Mouse (Mus musculus) 3T3-L1 (cell line): ENCODE data around the gene A930004D18Rik.

Source experiments
- DNase-seq: peaks from one replicate; pipeline ENCODE4 v3.0.0-alpha.2; 2015; ENCODE audit warnings: low read depth, low spot score

A930004D18Rik gene

DNA sequence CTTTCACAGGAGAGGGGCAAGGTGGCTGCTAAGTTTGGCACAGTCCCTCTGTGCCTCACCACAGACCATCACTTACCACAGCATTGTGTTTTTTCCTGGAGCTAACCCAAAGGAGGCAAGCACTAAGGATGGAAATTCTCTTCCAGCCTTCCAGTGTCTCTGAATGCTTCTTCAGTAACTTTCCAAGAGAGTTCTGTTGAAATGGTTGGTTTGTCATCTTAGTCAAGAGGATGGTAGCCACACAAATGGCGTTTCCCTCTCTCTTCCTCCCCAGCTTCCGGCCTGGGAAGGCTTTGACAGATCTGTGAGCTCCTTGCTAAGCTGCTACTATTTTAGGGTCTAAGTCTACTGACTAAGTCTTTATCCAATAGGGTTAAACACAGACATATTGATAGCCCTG, at the start of gene A930004D18Rik:
Gene A930004D18Rik (minus strand): TSS at position 247 of the 400 bp plus-strand sequence.
- DNase-seq = no peak

DNA sequence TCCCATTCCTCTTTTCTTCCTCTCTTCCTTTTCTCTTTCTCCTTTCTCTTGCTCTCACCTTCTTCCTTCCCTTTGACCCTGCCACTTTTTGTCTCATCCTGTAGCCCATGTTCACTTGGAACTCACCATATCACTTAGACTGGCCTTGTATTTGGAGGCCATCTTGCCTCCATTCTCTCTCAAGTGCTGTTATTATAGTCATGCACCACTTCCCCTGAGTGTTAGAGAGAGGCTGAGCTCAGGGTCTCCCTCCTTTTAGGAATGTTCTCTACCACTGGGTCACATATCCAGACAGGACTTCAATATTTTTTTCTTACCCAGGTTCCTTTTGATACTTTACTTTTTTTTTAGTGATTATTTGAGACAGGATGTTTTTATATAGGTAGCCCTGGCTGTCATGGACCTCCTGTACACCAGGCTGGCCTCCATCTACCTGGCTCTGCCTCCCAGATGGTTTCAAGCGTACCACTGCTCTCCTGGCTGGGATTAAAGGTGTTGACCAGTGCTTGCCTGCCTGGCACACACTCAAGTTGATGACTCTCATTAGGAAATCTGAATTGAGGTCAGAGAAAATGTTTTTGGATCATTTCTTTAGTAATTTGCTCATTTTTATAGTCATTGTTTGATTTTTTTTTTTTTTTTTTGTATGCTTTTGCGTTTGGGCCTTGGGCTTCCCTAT, 42.8 kb upstream of the A930004D18Rik start:
- no peak for DNase-seq

DNA sequence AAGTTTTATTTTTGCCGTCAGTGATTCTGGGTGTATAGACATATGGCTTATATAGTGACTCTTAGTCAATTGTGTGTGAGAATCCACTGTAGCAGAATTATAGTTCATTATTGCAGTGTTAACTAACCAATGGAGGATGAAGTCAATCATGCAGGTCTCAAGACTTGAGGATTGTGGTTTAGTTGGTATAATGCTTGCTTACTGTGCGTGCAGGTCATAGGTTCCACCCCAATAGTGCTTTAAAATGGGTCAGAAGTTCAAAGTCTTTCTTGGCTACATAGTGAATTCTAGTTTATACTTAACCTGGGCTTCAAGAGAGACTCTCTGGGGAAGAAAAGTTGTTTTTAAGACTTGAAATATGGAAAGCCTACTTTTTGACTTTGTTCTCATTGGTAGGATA, 34.4 kb upstream of the A930004D18Rik start:
- no peak for DNase-seq

DNA sequence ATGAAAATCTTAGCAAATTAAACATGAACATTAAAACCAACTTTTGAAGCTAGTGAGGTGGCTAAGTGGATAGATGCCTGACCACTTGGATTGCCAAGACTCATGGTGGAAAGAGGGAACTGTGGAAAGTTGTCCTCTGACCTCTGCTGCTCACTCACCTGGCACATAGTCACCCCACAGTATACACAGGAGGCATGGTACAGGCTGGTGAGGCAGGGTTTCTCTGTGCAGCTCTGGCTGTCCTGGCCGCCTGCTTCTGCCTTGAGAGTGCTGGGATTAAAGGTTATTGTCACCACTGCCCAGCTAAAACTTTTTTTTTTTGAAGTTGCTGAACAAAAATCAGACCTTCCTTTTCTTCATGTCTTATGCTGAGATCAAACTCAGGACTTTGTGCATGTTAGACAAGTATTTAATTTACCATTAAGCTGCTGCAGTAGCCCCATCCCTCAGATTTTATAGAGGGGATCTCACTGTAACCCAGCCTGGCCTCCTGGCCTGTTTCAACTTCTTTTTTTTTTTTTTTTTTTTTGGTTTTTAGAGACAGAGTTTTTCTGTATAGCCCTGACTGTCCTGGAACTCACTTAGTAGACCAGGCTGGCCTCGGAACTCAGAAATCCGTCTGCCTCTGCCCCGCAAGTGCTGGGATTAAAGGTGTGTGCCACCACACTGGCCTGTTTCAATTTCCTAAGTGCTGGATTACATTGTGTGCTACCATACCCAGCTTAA, 30.7 kb upstream of the A930004D18Rik start:
- DNase-seq = no peak

DNA sequence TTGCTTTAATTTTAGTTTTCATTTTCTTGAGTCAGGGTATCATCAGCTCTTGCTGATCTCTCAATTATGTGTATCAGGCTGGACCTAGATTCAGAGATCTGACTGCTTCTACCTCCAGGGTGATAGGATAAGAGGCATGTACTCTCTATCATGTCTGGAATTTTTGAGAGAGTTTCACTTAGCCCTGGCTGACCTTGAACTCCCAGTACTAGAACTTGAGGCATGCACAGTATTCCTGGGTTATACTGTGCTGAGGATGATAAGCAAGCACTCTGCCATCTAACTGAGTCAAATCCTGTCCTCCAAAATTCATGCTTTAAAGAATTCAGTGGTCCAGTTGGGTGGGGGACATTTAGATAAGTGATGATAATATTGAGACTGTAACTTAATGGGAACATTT, 28.9 kb upstream of the A930004D18Rik start:
- DNase-seq = no peak

DNA sequence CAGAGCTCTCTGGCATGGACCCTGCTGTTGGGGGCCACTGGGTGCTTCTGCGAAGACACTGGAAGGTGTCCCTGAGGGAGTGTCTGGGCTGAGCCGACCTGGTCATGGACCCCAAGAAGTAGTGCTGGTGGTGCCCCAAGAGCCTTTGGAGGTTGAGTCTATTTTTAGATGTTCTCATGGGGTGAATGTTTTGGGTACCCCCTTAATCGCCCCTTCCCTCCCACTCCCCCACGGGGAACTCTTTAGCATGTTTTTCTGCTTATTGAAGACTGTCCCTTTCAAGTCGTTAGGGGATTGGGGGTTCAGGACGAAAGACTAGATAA, 28.1 kb upstream of the A930004D18Rik start:
- no peak for DNase-seq

DNA sequence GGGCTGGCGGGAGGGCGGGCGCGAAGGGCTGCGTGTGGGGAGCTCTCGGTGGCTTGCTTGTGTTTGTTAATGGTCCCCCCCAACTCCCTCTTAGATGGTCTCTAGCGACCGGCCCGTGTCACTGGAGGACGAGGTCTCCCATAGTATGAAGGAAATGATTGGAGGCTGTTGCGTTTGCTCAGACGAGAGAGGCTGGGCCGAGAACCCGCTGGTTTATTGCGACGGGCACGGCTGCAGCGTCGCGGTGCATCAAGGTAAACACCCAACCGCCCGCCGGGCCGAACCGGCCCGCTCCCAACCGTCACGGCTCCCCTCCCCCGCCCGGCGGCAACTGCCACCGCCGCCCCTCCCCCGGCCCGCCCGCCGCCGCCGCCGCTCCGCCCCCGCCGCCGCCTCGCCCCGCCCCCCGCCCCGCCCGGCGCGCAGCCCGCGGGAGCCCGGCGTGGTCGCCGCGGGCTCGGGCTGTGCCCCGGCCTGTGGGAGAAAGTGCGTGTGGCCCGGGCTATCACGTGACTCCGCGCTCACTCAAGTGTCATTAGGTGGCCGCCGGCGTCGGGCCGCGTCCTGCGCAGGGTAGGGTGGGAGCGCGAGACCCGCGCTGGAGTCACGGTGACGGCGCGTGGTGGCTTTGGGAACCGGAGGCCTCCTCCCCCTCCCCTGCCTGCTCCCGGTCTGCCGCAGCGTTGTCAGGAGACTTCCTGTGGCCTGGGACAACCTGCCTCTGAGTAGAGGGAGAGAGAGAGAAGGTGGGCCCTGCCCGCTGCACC, 27.6 kb upstream of the A930004D18Rik start:
- peak; percentile 60 for DNase-seq

DNA sequence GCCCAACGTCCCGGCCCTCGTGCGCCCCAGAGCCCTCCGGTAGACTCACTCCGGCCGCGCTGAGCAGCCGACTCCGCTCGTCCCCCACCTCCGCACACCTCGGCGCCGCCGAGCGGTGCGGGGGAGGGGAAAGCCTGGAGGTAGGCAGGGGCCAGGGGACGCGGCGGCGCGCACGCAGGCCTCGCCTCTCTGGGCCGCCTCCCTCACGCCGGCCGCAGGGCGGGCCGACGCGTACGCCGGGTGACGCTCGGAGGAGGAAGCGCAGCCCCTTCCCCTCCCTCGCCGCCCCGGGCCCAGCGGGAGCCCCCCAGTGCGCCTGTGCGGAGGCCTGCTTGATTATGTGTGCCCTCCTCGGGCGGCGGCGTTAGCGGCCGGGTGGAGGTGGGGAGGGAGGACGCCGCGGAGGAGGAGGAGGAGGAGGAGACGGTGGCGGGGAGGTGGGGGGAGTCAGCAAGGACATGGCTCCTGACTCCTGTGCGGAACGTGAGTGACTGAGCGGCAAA, 26.9 kb upstream of the A930004D18Rik start:
- DNase-seq = peak; percentile 78

DNA sequence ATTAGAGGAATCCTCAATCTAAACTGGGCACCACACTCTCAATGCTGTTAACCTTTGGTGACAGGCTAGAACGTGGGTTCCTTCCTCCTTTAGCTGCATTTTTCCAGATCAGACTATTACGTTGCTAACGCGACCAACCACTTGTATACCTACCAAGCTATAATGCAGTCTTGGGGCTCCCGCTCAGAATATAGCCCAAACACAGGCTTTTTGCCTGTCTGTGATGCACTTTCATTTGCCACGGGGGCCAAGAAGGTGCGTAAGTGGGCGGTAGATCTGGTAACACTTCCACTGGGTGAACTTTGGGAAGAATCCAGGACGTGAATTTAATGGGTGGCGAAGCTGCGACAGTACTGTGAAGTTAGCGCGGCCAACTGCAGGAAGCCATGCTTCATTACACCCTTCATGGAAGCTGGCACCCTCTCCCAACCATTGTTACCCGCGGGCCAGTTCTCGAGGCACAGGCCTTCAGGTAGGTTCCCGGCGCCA, 26.3 kb upstream of the A930004D18Rik start:
- peak; percentile 76 for DNase-seq

DNA sequence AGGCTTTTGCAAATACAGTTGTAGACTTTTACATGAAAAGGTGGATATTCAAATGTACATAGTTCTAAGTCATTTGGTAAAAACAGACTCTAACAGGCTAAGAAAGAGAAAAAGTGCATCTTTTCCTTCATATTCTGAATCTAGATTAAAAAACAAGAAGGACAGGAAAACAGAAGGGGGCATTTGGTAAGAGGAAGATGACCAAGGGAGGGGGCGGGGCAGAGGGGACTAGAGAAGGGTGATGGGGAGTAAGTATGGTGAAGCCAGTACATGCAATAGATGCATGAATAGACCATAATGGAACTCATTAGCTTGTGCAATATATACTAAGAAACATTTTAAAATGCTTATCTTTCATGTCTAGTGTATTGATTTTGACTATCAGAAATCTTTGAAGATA, 22.9 kb upstream of the A930004D18Rik start:
- no peak for DNase-seq

DNA sequence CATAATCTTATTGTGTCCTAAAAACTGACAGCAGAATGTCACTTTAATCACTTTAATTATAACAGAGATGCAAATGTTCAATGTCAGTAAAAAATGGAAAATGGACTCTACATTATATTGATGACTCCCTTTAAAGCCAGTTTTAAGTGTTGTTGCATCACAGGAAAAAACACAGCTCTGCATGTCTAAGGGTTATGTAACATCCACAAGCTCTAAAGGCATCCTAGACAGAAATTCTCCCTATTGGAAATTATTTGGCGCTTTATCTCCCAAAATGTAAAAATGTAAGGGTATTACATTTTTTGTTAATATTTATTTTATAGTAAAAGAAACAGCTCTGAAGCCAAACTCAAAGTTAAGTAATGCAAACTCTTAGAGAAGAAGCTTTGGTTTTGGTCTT, 22.4 kb upstream of the A930004D18Rik start:
- no peak for DNase-seq

DNA sequence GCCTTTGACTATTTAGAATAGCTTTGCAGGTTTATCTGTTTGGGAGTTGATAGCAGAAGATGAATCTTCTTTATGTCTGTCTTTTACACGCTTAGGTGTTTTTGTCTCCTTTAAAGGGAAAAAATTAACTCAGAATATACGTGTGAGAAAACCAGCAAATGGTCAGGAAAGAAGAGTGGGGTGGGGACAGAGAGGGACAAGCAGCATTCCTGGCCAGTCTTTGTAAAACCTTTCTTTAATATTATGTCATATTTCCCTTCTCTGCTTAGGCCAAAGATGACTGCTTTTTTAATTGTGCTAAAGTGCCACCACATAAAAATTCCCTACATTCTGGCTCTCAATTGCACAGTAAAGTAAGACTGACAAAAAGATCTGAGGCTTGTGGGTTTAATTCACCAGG, 21.5 kb upstream of the A930004D18Rik start:
- no peak for DNase-seq

DNA sequence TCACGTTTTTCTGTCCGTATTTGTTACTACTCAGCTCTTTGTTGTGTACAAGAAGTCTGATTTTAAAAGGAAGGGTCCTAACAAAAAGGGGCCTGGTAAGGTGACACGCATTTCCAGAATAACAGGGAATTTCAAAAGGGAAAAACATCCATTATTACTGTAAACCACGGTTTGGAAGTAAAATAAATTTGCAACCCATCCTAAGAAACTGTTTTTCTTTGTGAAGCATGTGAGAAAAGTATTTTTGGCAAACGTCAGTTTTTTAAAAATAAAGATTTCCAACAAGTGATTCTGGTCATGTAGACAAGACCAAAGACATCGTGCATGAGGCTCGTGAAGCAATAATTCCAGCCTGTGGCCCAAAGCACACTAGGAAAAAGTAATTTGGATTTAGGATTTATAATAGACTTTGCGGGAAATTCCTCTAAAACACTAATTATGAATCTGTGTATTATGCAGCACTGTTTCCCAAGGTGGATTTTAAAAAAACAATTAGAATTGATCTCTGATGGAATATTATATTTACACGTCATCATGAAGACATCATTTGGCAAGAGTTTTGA, 20.7 kb upstream of the A930004D18Rik start:
- peak; percentile 19 for DNase-seq

DNA sequence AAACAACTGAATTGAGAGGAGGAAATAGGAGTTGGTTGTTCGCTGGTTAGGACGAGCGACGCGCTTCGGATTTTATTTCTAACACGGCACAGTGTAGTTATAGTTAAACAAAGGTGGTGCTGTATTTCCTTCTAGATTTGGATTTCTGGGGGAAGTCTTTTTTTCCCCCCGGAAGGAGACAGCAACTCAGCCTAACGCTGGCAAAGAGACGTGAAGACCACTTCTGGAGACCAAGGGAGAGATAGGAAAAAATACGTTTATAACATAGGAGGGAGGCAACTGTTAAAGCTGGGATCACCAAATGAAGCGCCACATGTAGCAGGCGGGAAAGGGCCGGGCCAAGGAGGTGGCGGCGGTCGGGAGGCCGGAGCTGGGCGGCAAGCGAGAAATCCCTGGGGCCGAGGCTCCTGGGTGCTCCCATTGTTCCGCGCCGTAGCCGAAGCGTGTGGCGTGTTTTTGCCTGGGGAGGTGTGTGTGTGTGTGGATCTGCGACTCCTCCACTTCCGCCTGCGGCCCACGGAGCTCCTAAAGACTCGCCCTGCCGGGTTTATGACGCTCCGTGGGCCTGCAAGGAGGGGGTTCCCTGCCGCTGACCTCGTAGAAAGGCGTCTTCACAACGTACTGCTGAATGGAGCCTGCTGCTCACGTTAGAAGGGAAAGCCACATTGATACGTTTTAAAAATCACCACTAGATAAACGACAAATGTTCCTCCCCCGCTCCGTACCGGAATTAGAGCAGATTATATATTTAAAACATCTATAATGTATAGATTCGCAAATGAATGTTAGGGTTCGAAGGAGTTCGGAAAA, 20.0 kb upstream of the A930004D18Rik start:
- peak; percentile 61 for DNase-seq

DNA sequence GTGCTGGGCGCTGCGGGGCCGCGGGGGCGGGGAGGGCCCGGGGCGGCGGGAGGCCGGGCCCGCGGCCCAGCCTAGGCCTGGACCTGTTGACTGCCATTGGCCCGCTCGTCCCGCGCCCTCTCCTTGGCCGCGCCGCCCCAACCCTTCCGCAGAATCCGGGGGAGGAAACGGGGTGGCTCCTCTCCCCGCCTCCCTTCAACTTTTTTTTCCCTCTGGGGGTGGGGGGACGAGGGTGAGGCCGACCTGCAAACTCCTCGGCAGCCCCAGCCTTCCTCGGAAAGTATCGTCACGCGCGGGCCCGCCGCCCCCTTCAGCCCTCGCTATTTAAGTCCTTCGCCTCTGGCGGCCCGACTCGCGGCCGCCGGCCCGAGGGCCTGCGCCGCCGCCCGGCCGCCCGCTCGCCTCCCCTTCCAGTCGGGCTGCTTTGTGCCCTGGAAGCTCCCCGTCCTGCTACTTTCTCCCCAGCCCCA, 19.3 kb upstream of the A930004D18Rik start:
- DNase-seq = peak; percentile 93

DNA sequence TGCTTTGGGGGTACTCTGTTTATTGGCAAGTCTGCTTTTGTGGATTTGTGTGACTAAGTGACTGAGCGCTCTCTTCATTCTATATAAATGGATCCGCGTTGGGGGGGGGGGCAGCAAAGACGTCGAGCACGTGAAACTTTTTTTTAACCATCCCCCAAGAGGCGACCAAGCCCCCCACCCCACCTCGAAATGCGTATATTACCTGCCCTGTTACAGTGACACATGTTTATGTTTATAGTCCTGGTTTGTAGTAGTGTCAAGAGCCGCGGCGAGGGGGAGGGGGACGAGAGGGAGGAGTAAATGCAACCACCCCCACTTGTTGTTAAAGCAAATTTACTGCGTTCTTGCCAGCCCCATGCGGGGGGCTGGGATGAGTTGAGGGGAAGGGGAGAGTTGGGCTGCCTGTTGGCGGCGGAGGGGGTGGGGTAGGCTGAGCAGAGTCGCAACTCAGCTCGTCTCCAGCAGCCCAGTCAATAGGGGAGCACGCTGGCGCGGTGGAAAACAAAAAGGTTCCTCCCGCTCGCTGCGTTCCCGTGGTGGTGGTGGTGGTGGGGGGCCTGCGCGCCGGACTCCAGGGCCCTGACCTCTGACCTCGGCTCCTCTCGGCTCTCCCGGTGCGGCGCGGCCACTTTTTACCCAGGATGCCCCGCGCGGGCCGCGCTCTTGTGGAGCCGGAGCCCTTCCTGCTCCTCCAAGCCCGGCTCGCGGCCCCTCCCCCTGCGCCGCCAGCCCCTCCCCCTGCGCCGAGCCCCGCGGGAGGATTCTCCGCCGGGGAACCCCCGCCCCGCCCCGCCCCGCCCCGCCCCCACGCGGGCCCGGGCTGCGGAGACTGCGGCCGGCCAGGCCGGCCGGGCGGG, 18.6 kb upstream of the A930004D18Rik start:
- peak; percentile 81 for DNase-seq

DNA sequence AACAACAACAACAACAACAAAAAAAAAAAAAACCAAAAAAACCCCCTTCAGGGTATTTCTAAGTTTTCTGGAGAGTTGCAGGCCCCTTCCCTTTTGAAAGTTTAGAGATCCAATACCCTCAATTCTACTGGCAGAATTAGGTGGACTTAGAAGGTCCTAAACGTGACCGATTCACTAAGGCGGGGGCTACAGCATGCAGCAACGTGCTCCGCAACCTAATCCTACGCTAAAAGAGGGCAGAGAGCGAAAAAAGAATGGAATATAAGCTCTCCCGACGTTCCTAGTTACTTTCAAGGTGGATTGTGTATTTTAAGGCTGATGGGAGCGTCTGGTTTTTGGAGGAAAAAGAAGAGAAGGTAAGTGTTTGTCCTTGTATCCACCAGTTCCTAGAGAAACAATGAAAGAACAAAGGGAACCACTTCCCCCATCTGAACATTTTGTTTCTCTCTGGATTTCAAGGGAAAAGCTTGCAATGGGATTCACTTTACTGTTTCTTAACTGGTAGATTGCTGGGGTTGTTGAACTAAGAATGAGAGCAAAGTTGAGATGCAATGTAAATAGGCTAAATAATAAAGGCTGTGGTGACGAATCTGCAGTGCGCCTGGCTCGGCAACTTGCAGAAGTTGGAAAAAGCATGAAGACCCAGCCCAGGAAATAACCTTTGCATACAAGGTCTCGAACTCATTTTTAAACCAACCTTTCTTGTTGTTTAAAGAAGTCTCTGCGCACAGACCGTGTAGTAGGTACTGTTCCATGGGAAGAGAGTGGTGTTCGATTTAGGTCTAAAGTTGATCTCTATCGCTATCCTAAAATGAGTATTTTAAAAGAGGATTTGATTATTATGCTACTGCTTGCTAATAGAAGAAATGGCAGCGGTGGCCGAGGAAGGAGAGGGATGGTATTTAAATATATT, 17.7 kb upstream of the A930004D18Rik start, which contains the start of gene Mllt10:
Gene Mllt10 (plus strand): TSS at position 222 of the 913 bp plus-strand sequence.
- DNase-seq = no peak

DNA sequence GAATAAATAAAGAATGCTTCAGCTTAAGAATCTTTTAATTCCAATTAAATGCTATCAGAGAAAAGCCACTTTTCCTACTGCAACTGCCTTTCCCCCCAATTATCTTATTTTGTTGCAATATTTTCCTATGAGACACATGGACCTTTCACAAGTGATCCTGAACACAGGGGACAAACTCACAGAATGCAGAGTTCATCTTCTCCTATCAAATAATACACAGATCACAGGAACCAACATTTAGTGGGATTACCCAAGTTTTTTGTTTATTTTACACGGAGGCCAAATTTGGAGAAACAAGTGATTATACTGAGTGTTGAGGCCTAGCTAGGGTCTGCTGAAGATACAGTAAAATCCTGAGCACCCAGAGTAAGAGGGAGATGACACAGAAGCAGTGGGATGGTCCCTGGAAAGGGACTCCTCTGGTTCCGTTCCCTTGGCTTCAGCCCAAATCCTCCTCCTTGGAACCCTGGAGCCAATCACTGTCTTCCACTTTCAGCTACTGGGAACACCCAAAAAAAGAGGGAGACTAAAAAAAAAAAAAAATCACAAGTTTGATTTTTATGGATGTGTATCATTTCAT, 16.5 kb upstream of the A930004D18Rik start:
- peak; percentile 52 for DNase-seq
